Mouse (Mus musculus): ENCODE measurements at regions not wholly inside any gene's neighbourhood (a gene's known extent, or its start where the extent isn't known, plus 50 kb on each side); places are given as distances from the start of the nearest gene placed in this dataset.

- H3K4me3 ChIP-seq (replicated peaks; ENCODE audit: low read length), result no peak overlapping the region
- H3K4me1 ChIP-seq (replicated peaks; ENCODE audit: low read depth, low read length), result no peaks in the 10 kb centered on the region
- no peaks in the 10 kb centered on the region for H3K9me3 ChIP-seq (ENCODE audit: low read length)
- H3K36me3 ChIP-seq (ENCODE audit: insufficient read depth, low read length), result no peaks in the 10 kb centered on the region
- TF ChIP-seq POU5F1 (IDR thresholded peaks at IDR 0.05; ENCODE audit: borderline replicate concordance, low read length) (no peak), NANOG (IDR thresholded peaks at IDR 0.05; ENCODE audit: borderline replicate concordance, low read length) (no peak), CTCF (conservative IDR thresholded peaks at IDR 0.05; ENCODE audit: low read length) (no peak)
- no peaks in the 10 kb centered on the region for H3K27me3 ChIP-seq (ENCODE audit: insufficient read depth, low read length)
Measured at GRCm38 (mm10) chr14:114001377-114001776, 687.0 kb downstream of the Tpm3-rs7 start.

DNA sequence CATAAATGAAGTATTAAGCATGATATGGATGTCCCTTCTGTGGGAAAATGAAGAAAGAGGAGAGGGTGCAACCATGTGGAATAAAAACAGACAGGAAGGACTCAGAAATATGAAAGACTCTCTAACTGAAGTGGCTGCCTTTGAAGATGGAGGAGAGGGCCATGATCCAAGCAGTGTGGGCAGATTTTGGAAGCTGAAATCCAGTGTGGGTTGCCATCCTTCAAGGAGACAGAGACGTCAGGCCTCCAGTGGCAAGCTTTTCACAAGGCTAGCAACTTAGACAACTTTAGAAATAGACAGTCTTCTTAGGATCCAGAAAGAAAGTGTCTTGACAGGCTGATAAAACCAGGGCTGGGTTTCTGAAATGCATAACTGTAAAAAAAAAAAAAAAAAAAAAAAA is 688.0 kb downstream of the Tpm3-rs7 start:
- H3K4me1 ChIP-seq (replicated peaks; ENCODE audit: low read depth, low read length), result no peaks in the 10 kb centered on the region
- H3K4me3 ChIP-seq (replicated peaks; ENCODE audit: low read length), result no peak overlapping the region
- TF ChIP-seq NANOG (IDR thresholded peaks at IDR 0.05; ENCODE audit: borderline replicate concordance, low read length) (no peak), CTCF (conservative IDR thresholded peaks at IDR 0.05; ENCODE audit: low read length) (no peak), POU5F1 (IDR thresholded peaks at IDR 0.05; ENCODE audit: borderline replicate concordance, low read length) (no peak)
- no peaks in the 10 kb centered on the region for H3K36me3 ChIP-seq (ENCODE audit: insufficient read depth, low read length)
- no peaks in the 10 kb centered on the region for H3K9me3 ChIP-seq (ENCODE audit: low read length)
- no peaks in the 10 kb centered on the region for H3K27me3 ChIP-seq (ENCODE audit: insufficient read depth, low read length)

DNA sequence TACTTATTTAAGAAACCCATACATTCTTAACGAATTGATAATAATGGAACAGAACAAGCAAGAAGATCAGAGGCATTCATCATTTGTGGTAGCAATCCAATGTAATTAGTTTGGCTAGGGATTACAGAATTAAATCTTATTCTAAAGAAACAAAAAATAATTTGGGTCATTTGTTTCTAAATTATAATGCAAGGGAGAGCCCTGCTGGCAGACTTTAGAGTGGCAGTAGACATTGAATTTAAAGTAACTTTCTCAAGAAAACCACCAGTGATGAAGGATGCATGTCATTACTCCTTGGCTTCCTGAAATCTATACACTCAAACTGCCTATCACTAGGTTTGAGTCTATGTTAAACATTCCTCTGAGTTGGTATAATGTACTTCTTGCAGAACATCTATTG is 722.7 kb downstream of the Tpm3-rs7 start:
- Histone ChIP-seq H3K36me3 (ENCODE audit: insufficient read depth, low read length) (no peaks in the 10 kb centered on the region), H3K9me3 (ENCODE audit: low read length) (peaks cover 13% of the 10 kb centered on the region), H3K4me3 (replicated peaks; ENCODE audit: low read length) (no peak overlapping the region), H3K4me1 (replicated peaks; ENCODE audit: low read depth, low read length) (no peaks in the 10 kb centered on the region), H3K27me3 (ENCODE audit: insufficient read depth, low read length) (no peaks in the 10 kb centered on the region)
- no peak for TF ChIP-seq CTCF (conservative IDR thresholded peaks at IDR 0.05; ENCODE audit: low read length)
- TF ChIP-seq POU5F1 (IDR thresholded peaks at IDR 0.05; ENCODE audit: borderline replicate concordance, low read length), result no peak
- TF ChIP-seq NANOG (IDR thresholded peaks at IDR 0.05; ENCODE audit: borderline replicate concordance, low read length), result no peak

GRCm38 (mm10) chr14:114038611-114039312 is 724.4 kb downstream of the Tpm3-rs7 start:
- Histone ChIP-seq H3K27me3 (ENCODE audit: insufficient read depth, low read length) (no peaks in the 10 kb centered on the region), H3K36me3 (ENCODE audit: insufficient read depth, low read length) (no peaks in the 10 kb centered on the region), H3K9me3 (ENCODE audit: low read length) (peaks cover 13% of the 10 kb centered on the region), H3K4me3 (replicated peaks; ENCODE audit: low read length) (no peak overlapping the region), H3K4me1 (replicated peaks; ENCODE audit: low read depth, low read length) (no peaks in the 10 kb centered on the region)
- no peak for TF ChIP-seq NANOG (IDR thresholded peaks at IDR 0.05; ENCODE audit: borderline replicate concordance, low read length)
- TF ChIP-seq CTCF (conservative IDR thresholded peaks at IDR 0.05; ENCODE audit: low read length), result no peak
- no peak for TF ChIP-seq POU5F1 (IDR thresholded peaks at IDR 0.05; ENCODE audit: borderline replicate concordance, low read length)

DNA sequence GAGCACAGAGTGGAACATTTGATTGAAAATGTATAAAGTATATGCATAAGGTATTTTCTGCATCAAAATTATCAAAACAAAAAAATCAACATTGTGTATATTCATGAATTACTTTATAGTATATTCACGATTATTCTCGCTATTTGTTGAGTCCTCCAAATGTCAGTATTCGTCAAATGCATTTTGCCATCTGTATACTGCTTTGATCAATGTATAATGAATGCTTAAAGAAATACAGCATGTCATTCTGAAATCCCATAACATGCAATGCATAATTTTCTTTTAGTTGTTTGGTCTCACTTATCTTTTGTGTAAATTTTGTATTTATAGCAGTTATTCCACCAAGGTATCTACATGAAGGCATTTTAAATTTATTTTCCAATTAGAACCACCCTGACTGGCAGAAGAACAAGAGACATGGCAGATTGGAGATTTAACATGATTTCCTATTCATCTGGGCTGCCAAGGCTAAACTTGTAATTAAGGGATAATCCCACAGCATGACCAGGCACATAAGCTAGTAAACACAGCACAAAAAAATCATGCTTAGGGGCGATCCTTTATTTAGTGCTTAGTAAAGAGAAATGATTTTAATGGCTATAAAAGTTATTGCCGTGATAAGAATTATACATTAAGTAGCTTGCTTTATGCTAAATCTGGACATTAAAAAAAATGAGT is 739.3 kb downstream of the Tpm3-rs7 start:
- Histone ChIP-seq H3K27me3 (ENCODE audit: insufficient read depth, low read length) (no peaks in the 10 kb centered on the region), H3K4me1 (replicated peaks; ENCODE audit: low read depth, low read length) (no peaks in the 10 kb centered on the region), H3K9me3 (ENCODE audit: low read length) (no peaks in the 10 kb centered on the region), H3K36me3 (ENCODE audit: insufficient read depth, low read length) (no peaks in the 10 kb centered on the region), H3K4me3 (replicated peaks; ENCODE audit: low read length) (no peak overlapping the region)
- TF ChIP-seq NANOG (IDR thresholded peaks at IDR 0.05; ENCODE audit: borderline replicate concordance, low read length), result no peak
- no peak for TF ChIP-seq POU5F1 (IDR thresholded peaks at IDR 0.05; ENCODE audit: borderline replicate concordance, low read length)
- no peak for TF ChIP-seq CTCF (conservative IDR thresholded peaks at IDR 0.05; ENCODE audit: low read length)

DNA sequence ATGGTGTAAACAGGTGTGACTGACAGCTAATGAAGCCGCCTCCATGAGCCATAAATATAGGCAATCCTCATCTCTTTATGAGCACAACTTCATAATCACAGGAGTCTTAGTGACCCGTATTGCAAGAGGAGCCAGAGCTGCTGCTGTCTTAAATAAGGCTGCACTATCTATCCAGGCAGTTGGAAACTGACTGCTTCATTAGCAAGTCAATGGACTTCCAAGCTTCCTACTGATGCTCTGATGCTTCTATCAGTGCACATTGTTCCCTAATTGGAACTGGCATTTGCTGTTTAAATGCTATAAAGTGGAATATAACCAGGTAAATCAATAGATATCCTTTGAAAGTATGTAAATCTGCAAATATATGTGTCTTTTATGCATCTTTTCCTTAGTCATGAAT is 746.9 kb downstream of the Tpm3-rs7 start:
- H3K36me3 ChIP-seq (ENCODE audit: insufficient read depth, low read length), result no peaks in the 10 kb centered on the region
- peaks cover 8% of the 10 kb centered on the region; the same call in 1 of the 2 replicates for H3K4me1 ChIP-seq (replicated peaks; ENCODE audit: low read depth, low read length)
- no peaks in the 10 kb centered on the region for H3K27me3 ChIP-seq (ENCODE audit: insufficient read depth, low read length)
- H3K4me3 ChIP-seq (replicated peaks; ENCODE audit: low read length), result no peak overlapping the region
- TF ChIP-seq NANOG (IDR thresholded peaks at IDR 0.05; ENCODE audit: borderline replicate concordance, low read length), result peak; percentile 98
- no peak for TF ChIP-seq POU5F1 (IDR thresholded peaks at IDR 0.05; ENCODE audit: borderline replicate concordance, low read length)
- no peak for TF ChIP-seq CTCF (conservative IDR thresholded peaks at IDR 0.05; ENCODE audit: low read length)
- H3K9me3 ChIP-seq (ENCODE audit: low read length), result no peaks in the 10 kb centered on the region

DNA sequence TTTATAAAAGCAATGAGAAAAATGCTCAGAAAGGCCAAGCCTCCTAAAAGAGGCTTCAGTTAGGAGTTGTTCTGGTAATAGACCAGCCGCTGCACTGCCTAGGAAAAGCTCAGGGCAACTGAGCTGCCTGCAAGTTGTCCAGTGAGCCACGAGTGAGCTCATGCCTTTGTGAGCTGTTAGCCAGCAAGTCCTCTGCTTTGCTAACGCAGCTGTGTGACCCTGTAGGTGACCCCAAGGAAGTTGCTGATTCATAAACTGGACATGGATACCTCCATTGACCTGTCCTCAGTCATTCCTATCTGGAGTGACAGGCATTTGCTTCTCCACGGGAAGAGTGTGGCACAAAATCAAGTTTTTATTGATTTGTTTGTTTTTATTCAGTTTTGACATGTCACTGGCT is 748.2 kb downstream of the Tpm3-rs7 start:
- peaks cover 8% of the 10 kb centered on the region; the same call in 1 of the 2 replicates for H3K4me1 ChIP-seq (replicated peaks; ENCODE audit: low read depth, low read length)
- no peaks in the 10 kb centered on the region for H3K27me3 ChIP-seq (ENCODE audit: insufficient read depth, low read length)
- no peak overlapping the region for H3K4me3 ChIP-seq (replicated peaks; ENCODE audit: low read length)
- TF ChIP-seq CTCF (conservative IDR thresholded peaks at IDR 0.05; ENCODE audit: low read length) (no peak), POU5F1 (IDR thresholded peaks at IDR 0.05; ENCODE audit: borderline replicate concordance, low read length) (no peak), NANOG (IDR thresholded peaks at IDR 0.05; ENCODE audit: borderline replicate concordance, low read length) (no peak)
- no peaks in the 10 kb centered on the region for H3K36me3 ChIP-seq (ENCODE audit: insufficient read depth, low read length)
- H3K9me3 ChIP-seq (ENCODE audit: low read length), result no peaks in the 10 kb centered on the region

- Histone ChIP-seq H3K4me3 (replicated peaks; ENCODE audit: low read length) (no peak overlapping the region), H3K27me3 (ENCODE audit: insufficient read depth, low read length) (no peaks in the 10 kb centered on the region), H3K36me3 (ENCODE audit: insufficient read depth, low read length) (no peaks in the 10 kb centered on the region), H3K9me3 (ENCODE audit: low read length) (no peaks in the 10 kb centered on the region), H3K4me1 (replicated peaks; ENCODE audit: low read depth, low read length) (no peaks in the 10 kb centered on the region)
- TF ChIP-seq CTCF (conservative IDR thresholded peaks at IDR 0.05; ENCODE audit: low read length), result no peak
- no peak for TF ChIP-seq NANOG (IDR thresholded peaks at IDR 0.05; ENCODE audit: borderline replicate concordance, low read length)
- no peak for TF ChIP-seq POU5F1 (IDR thresholded peaks at IDR 0.05; ENCODE audit: borderline replicate concordance, low read length)
Measured at GRCm38 (mm10) chr14:114073236-114073635, 758.8 kb downstream of the Tpm3-rs7 start.
